In the genomic region with DNA sequence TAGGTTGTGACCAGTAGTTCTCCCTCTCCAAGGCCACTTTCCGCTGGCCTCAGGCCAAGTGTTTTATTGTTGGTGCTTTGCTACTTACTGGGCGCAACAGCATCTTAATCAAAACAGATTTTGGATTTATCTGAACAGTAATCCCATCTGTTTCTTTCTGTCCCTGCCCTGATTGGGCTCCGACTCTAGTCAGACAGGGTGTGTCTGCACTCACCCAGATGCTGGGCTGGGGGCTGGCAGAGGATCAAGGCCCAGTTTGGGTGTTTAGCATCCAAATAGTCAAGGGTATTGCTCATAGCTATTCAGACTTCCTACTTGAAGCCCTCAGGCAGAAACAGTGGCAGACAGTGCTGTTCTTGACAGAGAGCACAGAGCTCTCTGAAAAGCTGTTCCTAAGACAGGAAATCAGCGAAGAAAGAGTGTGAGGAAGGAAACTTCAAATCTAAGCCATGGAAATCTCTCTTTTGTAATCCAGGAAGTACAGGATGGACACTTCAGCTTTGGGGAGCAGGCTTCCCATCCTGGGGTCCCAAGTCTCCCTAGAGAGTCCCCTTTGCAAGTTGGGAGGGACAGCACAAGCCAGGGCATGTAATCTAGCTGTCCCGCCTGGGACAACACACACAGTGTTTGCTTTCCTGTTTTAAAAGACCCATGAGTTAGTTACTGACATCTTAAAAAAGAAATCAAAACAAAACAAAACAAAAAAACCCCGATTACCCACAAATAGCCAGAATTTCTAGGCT, we compare ENCODE assay signal across 8 mouse cellular contexts. TPM values are rescaled to one million over a fixed set of nuclear protein-coding genes. Genes with fewer than 3 reads are reported as not detected.
DNase-seq lines count a peak whose midpoint lies in the region; ATAC-seq and TF ChIP-seq lines count a peak whose summit lies in the region.

No protein-coding gene starts in this region.

- WGBS in kidney, embryonic 16.5 days: 53% methylated on average over 6 of the region's 6 CpGs
- 33% methylated on average over 6 of the region's 6 CpGs for WGBS in heart, adult 2 months
- WGBS in lung, embryonic 16.5 days: 45% methylated on average over 6 of the region's 6 CpGs
- 79% methylated on average over 6 of the region's 6 CpGs for WGBS in hindbrain, embryonic 10.5 days

- H3K79me2 ChIP-seq in heart, adult 2 months (replicated peaks; ENCODE audit: control insufficient read depth, insufficient read depth, low read length): no peaks in the 10 kb centered on the region

- H3K27me3 ChIP-seq in kidney, embryonic 16.5 days (ENCODE audit: insufficient read depth, low read length): no peaks in the 10 kb centered on the region
- H3K27me3 ChIP-seq in heart, adult 2 months (ENCODE audit: control insufficient read depth, insufficient read depth, low read length): no peaks in the 10 kb centered on the region
- H3K27me3 ChIP-seq in lung, embryonic 16.5 days (ENCODE audit: control insufficient read depth, insufficient read depth, low read depth, low read length): no peaks in the 10 kb centered on the region
- no peaks in the 10 kb centered on the region for H3K27me3 ChIP-seq in hindbrain, embryonic 10.5 days (ENCODE audit: insufficient read depth, poor library complexity, severe bottlenecking)

- no peak overlapping the region for H3K4me2 ChIP-seq in kidney, embryonic 16.5 days (replicated peaks; ENCODE audit: low read depth, low read length)
- H3K4me2 ChIP-seq in lung, embryonic 16.5 days (ENCODE audit: low read depth, low read length): no peak overlapping the region

- H3K27ac ChIP-seq in kidney, embryonic 16.5 days (ENCODE audit: low read length): peak overlapping the region; percentile 27; the same call in 1 of the 2 replicates
- peak overlapping the region; percentile 64 for H3K27ac ChIP-seq in heart, adult 2 months
- peak overlapping the region; percentile 77 for H3K27ac ChIP-seq in lung, embryonic 16.5 days (ENCODE audit: low read length)
- no peak overlapping the region for H3K27ac ChIP-seq in hindbrain, embryonic 10.5 days

- H3K4me3 ChIP-seq in kidney, embryonic 16.5 days (ENCODE audit: low read length): no peak overlapping the region
- H3K4me3 ChIP-seq in heart, adult 2 months: no peak overlapping the region
- H3K4me3 ChIP-seq in lung, embryonic 16.5 days (ENCODE audit: low read length): no peak overlapping the region
- no peak overlapping the region for H3K4me3 ChIP-seq in hindbrain, embryonic 10.5 days

- peaks cover 20% of the 10 kb centered on the region for H3K4me1 ChIP-seq in kidney, embryonic 16.5 days (ENCODE audit: insufficient read depth, low read length)
- peaks cover 18% of the 10 kb centered on the region for H3K4me1 ChIP-seq in heart, adult 2 months (ENCODE audit: control insufficient read depth, insufficient read depth, low read length)
- H3K4me1 ChIP-seq in lung, embryonic 16.5 days (replicated peaks; ENCODE audit: control insufficient read depth, insufficient read depth, low read length): peaks cover 22% of the 10 kb centered on the region
- H3K4me1 ChIP-seq in hindbrain, embryonic 10.5 days (replicated peaks): peaks cover 11% of the 10 kb centered on the region

- no peak for TF ChIP-seq CTCF in heart, adult 2 months (IDR thresholded peaks at IDR 0.05)

- peaks cover 7% of the 10 kb centered on the region; the same call in 1 of the 2 replicates for H3K36me3 ChIP-seq in kidney, embryonic 16.5 days (ENCODE audit: insufficient read depth, low read length)
- peaks cover 3% of the 10 kb centered on the region for H3K36me3 ChIP-seq in heart, adult 2 months (ENCODE audit: control insufficient read depth, insufficient read depth, low read length)
- no peaks in the 10 kb centered on the region for H3K36me3 ChIP-seq in lung, embryonic 16.5 days (ENCODE audit: control insufficient read depth, insufficient read depth, low read length)
- H3K36me3 ChIP-seq in hindbrain, embryonic 10.5 days: no peaks in the 10 kb centered on the region

- no peak overlapping the region for H3K9ac ChIP-seq in kidney, embryonic 16.5 days (replicated peaks; ENCODE audit: low read length)
- no peak overlapping the region for H3K9ac ChIP-seq in heart, adult 2 months (ENCODE audit: low read depth, low read length)
- H3K9ac ChIP-seq in lung, embryonic 16.5 days (ENCODE audit: low read length): no peak overlapping the region; the same call in 1 of the 2 replicates

- no peak for TF ChIP-seq POLR2A in heart, adult 2 months (IDR thresholded peaks at IDR 0.05; ENCODE audit: insufficient read depth, low read depth, low read length)

- no peak for ATAC-seq in kidney, embryonic 16.5 days (ENCODE audit: low FRiP score, low TSS enrichment)
- peak; percentile 37; the same call in 1 of the 2 replicates for ATAC-seq in lung, embryonic 16.5 days (ENCODE audit: low read depth)

- intact Hi-C loops in heart, adult 2 months (cut with DNase I): loop anchor here (2.0 kb wide), 1 partner anchor 63 kb away; no protein-coding TSS in a partner anchor

- no peak for DNase-seq in kidney, adult 11 months
- peak; percentile 79 for DNase-seq in adrenal gland, postnatal 25 days
- DNase-seq in heart, adult 2 months: peak; percentile 64 to 75
- no peak for DNase-seq in spleen, postnatal 14 days (ENCODE audit: low spot score in 2 of 2)
- no peak for DNase-seq in hindbrain, embryonic 10.5 days (ENCODE audit: low spot score)
- DNase-seq in natural killer cell, adult 2 months (ENCODE audit: low spot score in 2 of 2): no peak

- no peak for TF ChIP-seq EP300 in heart, adult 2 months (IDR thresholded peaks at IDR 0.05; ENCODE audit: insufficient read depth, low read depth, low read length)

- H3K9me3 ChIP-seq in kidney, embryonic 16.5 days (ENCODE audit: low read length): no peaks in the 10 kb centered on the region
- no peaks in the 10 kb centered on the region for H3K9me3 ChIP-seq in lung, embryonic 16.5 days (ENCODE audit: control insufficient read depth, low read length)
- no peaks in the 10 kb centered on the region for H3K9me3 ChIP-seq in hindbrain, embryonic 10.5 days

RNA-seq across cellular contexts. Expression of gene Itgb5, which starts 48.7 kb away (rescaled TPM):
- 14.1 and 16.8 TPM in 2 replicates for polyA plus RNA-seq in kidney, embryonic 16.5 days (2015; fragmentation: Nextera tagmentation; extraction: Ambion mirVana)
- 159 and 212 TPM in 2 replicates for total RNA-seq in adrenal gland, postnatal 25 days (2021)
- total RNA-seq in heart, adult 2 months (2021): 10 to 100 TPM; 83.2 to 95.3 TPM
- polyA plus RNA-seq in heart, adult 2 months (2012; rRNA removed): 95.7 and 123 TPM in 2 replicates
- 9.8 and 10.9 TPM in 2 replicates for polyA plus RNA-seq in lung, embryonic 16.5 days (2015; fragmentation: Nextera tagmentation; extraction: Ambion mirVana)
- 24.2 and 30.3 TPM in 2 replicates for polyA plus RNA-seq in hindbrain, embryonic 10.5 days (2016; fragmentation: Nextera tagmentation; extraction: Ambion mirVana)

Comparison
In these comparisons a context has a peak if more than half of its experiments do, and no peak if none do; other contexts are left out.
1. DNase-seq: peak in adrenal gland, postnatal 25 days (single experiment) and heart, adult 2 months (2 of 2); none in kidney, adult 11 months (single experiment), spleen, postnatal 14 days (0 of 2), hindbrain, embryonic 10.5 days (single experiment) and natural killer cell, adult 2 months (0 of 2).